Mouse (Mus musculus) lung, postnatal 0 days (tissue): Measurements from ENCODE around the gene Gna14.
A peak's percentile ranks its signal among the peaks of the same experiment; 100 is the strongest.

Experiments used
- CTCF ChIP-seq: IDR thresholded peaks from 2 replicates; pipeline ENCODE4 v1.5.1; 2016; ENCODE audit warnings: antibody characterized with exemption, mild to moderate bottlenecking
- EP300 ChIP-seq: IDR thresholded peaks from 2 replicates; pipeline ENCODE4 v1.6.1; 2016; ENCODE audit warnings: antibody characterized with exemption, mild to moderate bottlenecking, control low read depth

GRCm38 (mm10) chr19:16437170-16437483 is 1.6 kb downstream of the Gna14 start:
- TF ChIP-seq EP300 = no peak
- peak; percentile 20; the same call in 1 of the 2 replicates for TF ChIP-seq CTCF
